Mouse (Mus musculus) layer of hippocampus, adult 11-12 months (tissue): ENCODE measurements around the gene Rpsa.

Source experiments
- DNase-seq: peaks from one replicate; pipeline ENCODE4 v3.0.0; 2022; ENCODE audit warnings: low spot score

Gene Rpsa

GRCm38 (mm10) chr9:120167826-120168225 lies 40.3 kb downstream of the Rpsa start:
- DNase-seq, result no peak

GRCm38 (mm10) chr9:120171295-120171694 lies 43.8 kb downstream of the Rpsa start:
- DNase-seq, result peak; percentile 84

- DNase-seq, result peak; percentile 63
Measured at GRCm38 (mm10) chr9:120174436-120175137, 47.1 kb downstream of the Rpsa start.

GRCm38 (mm10) chr9:120178813-120179212 lies 51.3 kb downstream of the Rpsa start:
- no peak for DNase-seq
